Mouse (Mus musculus) adrenal gland, adult 18-20 months (tissue): Measurements from ENCODE around the gene Patz1. TPM values are rescaled to one million over a fixed set of nuclear protein-coding genes. Genes with fewer than 3 reads are reported as not detected.

Source experiments
- DNase-seq, 2 experiments: peaks; one replicate each; pipeline ENCODE4 v3.0.0; 2021 to 2022; ENCODE audit warnings: low spot score in 2 of 2
- total RNA-seq, 2 experiments: library from RNA; stranded (reverse); gene quantifications; 1 replicate in 1 of 2; 2 replicates in 1 of 2; pipeline ENCODE4 v1.2.3; 2021

Gene Patz1
- total RNA-seq, 2 experiments from 2014 or later: 16.1 to 24.6 TPM

DNA sequence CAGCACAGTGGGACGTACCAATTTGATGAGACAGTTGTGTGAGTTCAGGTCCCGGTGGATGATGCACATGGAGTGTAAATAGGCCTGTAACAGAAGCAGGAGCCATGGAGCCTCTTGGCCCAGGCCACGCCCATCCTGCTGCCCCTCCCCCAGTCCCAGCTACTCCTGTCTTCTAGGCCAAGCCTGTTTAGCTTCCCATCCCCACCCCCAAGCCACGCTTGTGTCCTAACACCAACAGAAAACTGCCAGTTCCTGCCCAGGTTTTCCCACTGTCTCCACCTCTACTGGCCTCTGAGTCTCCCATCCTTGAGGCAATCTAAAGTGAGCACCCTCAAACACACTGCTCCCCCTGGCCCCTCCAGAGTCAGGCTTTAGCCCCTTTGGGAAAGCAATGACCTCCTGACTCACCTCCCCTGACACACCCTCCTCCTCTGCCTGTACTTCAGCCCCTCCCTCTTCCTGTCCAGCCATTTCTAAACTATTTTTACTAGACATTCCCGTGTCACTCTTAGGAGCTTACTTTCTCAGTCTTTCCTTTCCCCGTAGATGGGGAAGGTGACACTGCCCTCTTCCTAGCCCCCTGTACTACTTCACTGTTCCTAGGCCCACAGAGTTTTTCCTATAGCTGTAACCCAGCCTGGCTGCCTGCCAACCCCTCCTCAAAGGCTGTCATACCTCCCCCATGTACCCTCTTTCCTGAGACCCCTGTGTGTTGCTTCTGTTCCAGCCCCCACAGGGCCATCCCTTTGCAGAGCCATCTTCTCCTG, 60.1 kb downstream of the Patz1 start:
- no peak for DNase-seq

- no peak for DNase-seq
Observed at GRCm38 (mm10) chr11:3349343-3349695, 60.6 kb downstream of the Patz1 start.

- DNase-seq: no peak
Observed at GRCm38 (mm10) chr11:3352131-3352530, 63.5 kb downstream of the Patz1 start.

DNA sequence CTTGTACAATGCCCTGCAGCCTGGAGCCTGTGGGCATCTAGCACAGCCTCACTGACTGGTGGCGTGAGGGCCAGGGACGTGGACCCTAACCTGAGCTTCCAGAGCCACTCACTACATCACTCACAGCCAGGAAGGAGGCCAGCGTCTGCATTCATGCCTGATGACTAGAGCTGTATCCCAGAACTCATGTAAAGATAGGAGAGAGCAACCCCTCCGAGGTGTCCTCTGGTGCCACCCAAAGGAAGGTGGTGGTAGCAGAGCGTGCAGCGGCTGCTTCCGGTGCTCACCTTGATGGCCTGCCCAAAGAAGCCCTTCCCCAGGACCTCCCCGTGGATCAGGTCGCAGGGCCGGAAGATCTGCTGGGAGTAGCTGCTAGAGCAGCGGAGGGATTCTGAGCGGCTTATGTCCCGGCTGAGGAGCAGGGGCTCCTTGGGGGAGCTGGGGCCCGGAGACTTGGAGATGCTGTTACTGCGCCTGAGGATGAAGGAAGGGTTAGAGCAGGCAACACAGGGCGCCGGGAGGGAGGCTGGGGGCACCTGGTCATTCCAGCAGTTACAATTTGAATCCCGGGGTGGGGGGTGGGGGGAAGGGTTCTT, 64.4 kb downstream of the Patz1 start:
- DNase-seq: no peak

Other genes starting within 250 kb of the Patz1 start
- 10 to 100 TPM; 42.5 to 53.7 TPM for gene Sfi1, start 95.4 kb upstream of the Patz1 start, total RNA-seq
- 10 to 100 TPM; 46.4 to 58.8 TPM for gene Eif4enif1, start 86.5 kb upstream of the Patz1 start, total RNA-seq
- 10 to 100 TPM; 77.1 to 94.1 TPM for gene Drg1, start 22.5 kb upstream of the Patz1 start, total RNA-seq
- 10 to 100 TPM in 1 of 2 experiments, 1 to 10 TPM in 1; 9.1 to 12.0 TPM for gene Pik3ip1, start 41.5 kb downstream of the Patz1 start, total RNA-seq
- gene Limk2, start 120.3 kb downstream of the Patz1 start, total RNA-seq: 10 to 100 TPM; 15.0 to 18.9 TPM
- gene Rnf185, start 163.5 kb downstream of the Patz1 start, total RNA-seq: 10 to 100 TPM; 31.9 to 35.3 TPM
- gene Pla2g3, start 199.4 kb downstream of the Patz1 start, total RNA-seq: under 1 TPM in 1 of 2 experiments, not detected in 1; 0.23 TPM
- under 1 TPM; 0.60 to 0.90 TPM for gene Inpp5j, start 215.9 kb downstream of the Patz1 start, total RNA-seq
- gene Selenom, start 225.8 kb downstream of the Patz1 start, total RNA-seq: 10 to 100 TPM; 40.1 to 43.7 TPM